Mouse (Mus musculus) olfactory bulb, adult 2 months (tissue): ENCODE results near the gene Zfp668.

Experiments
- CTCF ChIP-seq: fragments of 200-500 bp; IDR thresholded peaks from 2 replicates; pipeline ENCODE4 v1.5.1; 2012; ENCODE audit warnings: low read depth, mild to moderate bottlenecking, low read length, moderate library complexity; ENCODE audit not compliant: insufficient read depth
- POLR2A ChIP-seq: fragments of 200-500 bp; IDR thresholded peaks from 2 replicates; pipeline ENCODE4 v1.6.1; 2012; ENCODE audit warnings: mild to moderate bottlenecking, low read depth, low read length, moderate library complexity; ENCODE audit not compliant: insufficient read depth

DNA sequence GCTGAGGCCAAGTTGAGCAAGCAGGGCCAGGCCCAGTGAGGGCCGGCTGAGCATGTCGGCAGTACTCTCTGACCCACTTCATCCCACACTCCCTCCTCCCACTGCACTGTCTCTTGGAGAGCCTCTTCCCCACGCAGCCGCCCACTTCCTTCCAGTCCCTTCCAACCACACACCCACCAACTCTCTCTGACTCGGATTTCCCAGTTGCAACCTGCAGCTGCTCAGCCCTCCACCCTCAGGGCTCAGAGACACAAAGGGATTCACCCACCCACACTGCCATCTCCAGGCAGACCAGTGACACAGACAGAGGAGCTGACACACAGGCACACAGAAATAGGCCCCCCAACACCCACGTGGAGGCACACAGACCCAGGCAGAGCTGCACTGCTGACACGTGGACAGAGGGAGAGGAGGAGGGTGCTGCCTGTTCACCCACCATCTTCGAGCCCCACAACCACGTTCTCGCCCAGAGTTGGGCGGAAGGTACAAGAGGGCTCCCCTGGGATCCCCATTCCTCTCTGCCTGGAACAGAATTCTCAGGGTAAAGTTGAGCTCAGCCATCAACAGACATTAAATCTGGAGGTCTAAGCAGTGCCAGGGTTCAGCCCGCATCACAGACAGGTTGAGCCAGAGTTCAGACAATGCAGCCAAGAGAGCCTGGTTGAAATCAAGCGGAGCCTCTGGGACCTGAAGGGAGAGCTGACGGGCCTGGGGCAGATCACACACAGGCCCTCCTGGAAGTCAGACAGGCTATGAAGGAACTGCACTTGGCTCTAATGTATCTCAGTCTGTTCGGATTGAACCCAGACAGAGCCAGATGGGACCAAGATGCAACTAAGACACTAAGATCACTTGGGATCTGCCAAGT, 60.4 kb downstream of the Zfp668 start:
- peak; percentile 17; the same call in 1 of the 2 replicates for TF ChIP-seq CTCF
- no peak for TF ChIP-seq POLR2A
